Mouse (Mus musculus): ENCODE measurements at regions not wholly inside any gene's neighbourhood (a gene's known extent, or its start where the extent isn't known, plus 50 kb on each side); places are given as distances from the start of the nearest gene placed in this dataset.

DNA sequence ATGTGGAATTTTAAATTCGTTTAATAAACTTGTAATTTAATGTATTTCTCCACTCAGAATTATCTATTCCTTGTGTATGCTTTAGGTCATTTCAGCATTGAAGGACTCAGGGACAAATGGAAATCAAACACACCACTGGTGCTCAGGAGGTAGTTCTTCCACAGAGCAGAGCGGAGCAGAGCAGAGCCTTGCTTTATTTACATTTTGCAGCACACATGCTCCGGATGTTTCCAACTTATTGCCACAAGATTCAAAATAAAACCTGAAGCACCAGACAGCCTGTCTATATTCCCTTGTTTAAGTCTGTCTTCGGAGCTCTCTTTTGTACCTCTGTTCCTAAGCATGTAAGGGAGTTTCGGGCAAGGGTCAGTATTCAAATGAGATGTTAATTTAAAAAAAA lies 135.2 kb upstream of the Meis2 start:
- DNase-seq (ENCODE audit: low read depth, low spot score) = no peak

DNA sequence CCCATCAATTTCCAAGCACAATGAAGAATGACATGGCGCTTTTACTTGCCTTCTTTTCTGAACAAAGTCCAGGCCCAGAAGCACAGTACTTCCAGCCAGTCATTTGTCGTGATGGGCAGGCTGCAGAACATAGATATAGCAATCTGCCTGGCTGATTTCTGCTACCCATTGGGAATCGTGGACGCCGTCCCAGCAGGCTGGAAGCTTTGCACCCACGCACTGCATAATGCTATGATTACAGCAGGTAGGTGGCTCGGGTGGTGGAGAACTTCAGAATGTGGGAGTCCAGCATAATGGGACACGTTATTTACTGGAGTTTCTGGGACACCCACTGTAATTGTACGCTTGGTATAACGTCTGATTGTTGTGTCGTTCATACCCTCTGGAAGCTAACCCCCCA lies 116.2 kb upstream of the Meis2 start:
- DNase-seq (ENCODE audit: low read depth, low spot score) = no peak

DNA sequence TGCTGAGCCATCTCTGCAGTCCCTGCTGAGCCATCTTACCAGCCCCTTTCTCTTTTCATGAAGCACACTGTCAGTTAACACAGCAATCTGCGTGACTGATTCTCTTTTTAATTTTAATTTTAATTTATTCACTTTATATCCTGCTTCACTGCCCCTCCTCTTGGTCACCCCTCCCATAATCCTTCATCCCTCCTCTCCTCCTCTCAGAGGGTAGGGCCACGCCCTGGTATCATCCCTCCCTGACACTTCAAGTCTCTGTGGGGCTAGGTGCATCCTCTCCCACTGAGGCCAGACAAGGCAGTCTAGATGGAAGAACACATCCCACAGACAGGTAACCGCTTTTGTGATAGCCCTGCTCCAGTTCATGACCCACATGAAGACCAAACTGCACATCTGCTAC lies 111.5 kb upstream of the Meis2 start:
- DNase-seq (ENCODE audit: low read depth, low spot score) = no peak

DNA sequence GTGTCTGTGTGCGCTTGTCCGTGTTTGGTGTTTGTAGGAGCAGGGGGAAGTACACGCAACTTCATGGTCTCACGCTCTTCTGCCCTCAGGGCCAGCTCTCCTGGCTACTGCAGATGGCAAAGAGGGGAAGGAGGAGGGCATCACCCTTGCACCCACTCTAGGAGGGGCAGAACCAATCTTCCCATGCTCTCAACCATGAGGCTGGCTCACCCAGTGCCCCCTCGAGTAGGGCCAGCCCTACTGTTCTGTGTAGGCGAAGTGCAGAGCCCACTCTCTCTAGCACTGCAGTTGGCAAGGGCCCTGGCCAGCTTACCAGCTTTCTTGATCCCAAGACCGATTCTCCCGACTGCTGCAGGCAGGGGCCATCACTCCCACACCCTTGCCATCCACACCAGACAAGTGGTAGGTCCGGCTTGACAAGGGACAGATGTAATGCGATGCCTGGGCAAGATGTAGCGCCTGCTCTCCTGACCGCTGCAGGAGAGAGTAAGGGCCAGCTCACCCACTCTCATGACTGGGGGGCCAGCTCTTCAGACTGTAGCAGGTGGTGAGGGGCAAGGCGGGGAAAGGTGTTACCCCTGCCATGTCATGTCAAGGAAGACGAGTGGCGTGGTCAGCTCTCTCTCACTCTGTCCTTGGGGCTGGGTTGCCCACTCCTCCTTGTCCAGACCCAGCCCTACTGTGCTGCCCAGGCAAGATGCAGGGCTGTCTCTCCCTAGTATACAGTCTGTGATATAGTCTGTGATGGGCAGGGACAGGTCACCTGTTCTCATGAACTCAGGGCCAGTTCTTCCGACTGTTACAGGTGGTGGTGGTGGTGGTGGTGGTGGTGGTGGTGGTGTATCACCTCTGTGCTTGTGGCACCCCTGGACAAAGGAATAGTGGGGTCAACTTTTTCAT lies 100.5 kb upstream of the Meis2 start:
- no peak for DNase-seq (ENCODE audit: low read depth, low spot score)

Measured in 3T3-L1 (cell line).